Mouse (Mus musculus): ENCODE results near the gene Pdcd7. TPM values are rescaled to one million over a fixed set of nuclear protein-coding genes. Genes with fewer than 3 reads are reported as not detected.

The Pdcd7 gene
- polyA plus RNA-seq, 1 experiment from 2014 or later, result 8.9 TPM

DNA sequence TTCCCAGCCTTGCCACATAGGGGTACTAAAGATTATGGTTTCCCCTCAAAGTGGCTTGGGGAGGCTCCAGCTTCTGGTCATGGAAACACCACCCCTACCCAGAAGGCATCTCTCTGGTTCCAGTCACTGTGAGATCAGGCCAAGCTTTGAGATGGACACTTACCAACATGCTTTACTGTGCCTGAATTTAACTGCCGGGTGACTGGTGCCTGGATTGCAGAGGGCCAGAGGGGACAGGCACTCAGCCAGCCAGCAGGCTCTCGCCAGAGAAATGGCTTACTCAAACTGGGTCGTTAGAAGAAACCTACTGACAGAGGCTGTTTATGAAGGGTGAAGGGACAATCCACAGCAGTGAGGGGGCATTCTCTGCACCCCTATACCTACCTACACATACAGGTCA is 38.4 kb downstream of the Pdcd7 start:
- Histone ChIP-seq H3K4me3 (replicated peaks) (no peak overlapping the region), H3K9me3 (replicated peaks) (no peaks in the 10 kb centered on the region), H3K4me1 (peaks cover 8% of the 10 kb centered on the region; the same call in 1 of the 2 replicates), H3K27ac (replicated peaks) (no peak overlapping the region), H3K27me3 (replicated peaks) (peaks cover 4% of the 10 kb centered on the region), H3K36me3 (no peaks in the 10 kb centered on the region), H3K9ac (replicated peaks) (no peak overlapping the region), H3K4me2 (no peak overlapping the region)
- 41% methylated on average over 3 of the region's 3 CpGs for WGBS
- no peak for ATAC-seq (ENCODE audit: low FRiP score)

DNA sequence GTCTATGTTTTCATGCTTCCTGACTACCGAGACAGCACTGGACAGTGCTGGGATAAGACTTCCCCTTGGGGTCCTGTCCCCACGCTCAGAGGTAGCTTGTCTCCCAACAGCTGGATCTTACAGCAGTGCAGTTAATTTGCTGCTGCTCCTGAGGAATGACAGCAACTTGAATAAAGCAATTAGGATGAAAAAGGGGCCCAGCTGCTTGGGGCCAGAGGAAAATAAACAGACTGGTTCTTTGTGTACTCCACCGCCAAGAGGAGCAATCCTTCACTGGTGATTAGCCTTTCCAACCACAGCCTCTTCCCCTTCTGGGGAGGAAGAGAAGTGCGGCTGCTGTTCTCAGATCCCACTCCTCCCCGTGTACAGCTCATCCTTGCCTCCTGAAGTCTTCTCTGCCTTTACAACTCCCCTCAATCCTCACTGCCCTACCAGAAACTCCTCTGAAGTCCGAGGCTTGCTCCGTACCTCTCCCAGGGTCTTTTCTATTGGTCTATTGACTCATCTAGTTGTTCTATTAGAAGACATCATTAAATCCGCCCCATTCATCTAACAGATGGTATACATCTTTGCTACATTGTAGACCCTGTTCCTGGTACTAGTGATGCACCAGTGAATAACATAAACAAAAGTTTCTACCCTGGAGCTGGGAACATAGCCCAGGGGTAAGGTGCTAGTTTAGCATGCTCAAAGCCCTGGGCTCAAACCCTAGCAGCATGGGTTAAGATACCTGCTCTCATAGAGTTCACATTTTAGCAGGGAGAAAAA is 40.7 kb downstream of the Pdcd7 start:
- no peak for ATAC-seq (ENCODE audit: low FRiP score)
- Histone ChIP-seq H3K4me1 (peaks cover 17% of the 10 kb centered on the region), H3K27ac (replicated peaks) (no peak overlapping the region), H3K4me3 (replicated peaks) (no peak overlapping the region), H3K36me3 (no peaks in the 10 kb centered on the region), H3K4me2 (no peak overlapping the region), H3K27me3 (replicated peaks) (peaks cover 27% of the 10 kb centered on the region), H3K9me3 (replicated peaks) (no peaks in the 10 kb centered on the region), H3K9ac (replicated peaks) (no peak overlapping the region)
- WGBS, result 16% methylated on average over 8 of the region's 8 CpGs

DNA sequence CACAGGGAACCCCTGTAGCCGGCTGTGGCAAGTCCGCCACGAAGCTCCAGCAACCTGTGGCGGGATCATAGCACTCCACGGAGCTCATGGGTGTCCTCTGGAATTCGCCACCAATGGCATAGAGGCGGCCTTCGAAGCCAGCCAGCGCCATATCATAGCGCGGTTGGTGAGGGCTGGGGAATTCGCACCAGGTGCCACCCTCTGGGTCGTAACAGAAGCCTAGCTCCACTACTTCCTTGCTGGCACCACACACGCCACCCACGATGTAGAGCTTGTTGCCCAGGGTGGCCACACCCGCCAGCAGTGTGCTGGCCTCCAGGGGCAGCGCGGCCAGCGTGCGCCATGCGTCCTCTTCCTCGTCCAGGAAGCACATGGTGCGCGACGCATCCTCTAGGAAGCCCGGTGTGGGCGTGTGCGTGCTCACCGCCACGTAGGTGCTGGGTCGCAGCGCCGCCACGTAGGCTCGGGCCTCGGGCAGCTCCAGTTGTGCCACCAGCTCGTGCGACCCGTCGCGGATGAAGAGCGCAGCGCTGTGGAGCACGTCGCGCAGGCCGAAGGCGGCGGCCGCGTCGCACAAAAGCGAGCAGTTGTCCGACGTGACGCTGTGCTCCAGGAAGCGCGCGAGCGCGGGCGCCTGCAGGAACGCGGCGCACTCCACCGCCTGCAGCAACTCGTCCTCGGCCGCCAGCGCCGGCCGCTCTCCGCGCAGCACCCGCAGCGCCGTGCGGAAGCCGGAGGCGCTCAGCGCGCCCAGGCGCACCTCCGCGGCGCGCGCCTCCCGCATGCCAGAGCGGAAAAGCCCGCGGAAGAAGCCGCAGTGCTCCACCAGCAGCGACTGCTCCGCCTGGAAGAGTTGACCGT is 45.1 kb downstream of the Pdcd7 start:
- Histone ChIP-seq H3K36me3 (no peaks in the 10 kb centered on the region), H3K9ac (replicated peaks) (peak overlapping the region; percentile 31; the same call in 1 of the 2 replicates), H3K4me2 (peak overlapping the region; percentile 60), H3K4me1 (peaks cover 15% of the 10 kb centered on the region), H3K27me3 (replicated peaks) (peaks cover 46% of the 10 kb centered on the region), H3K4me3 (replicated peaks) (peak overlapping the region; percentile 42), H3K27ac (replicated peaks) (no peak overlapping the region), H3K9me3 (replicated peaks) (no peaks in the 10 kb centered on the region)
- 17% methylated on average over 96 of the region's 96 CpGs for WGBS
- peak; percentile 50 for ATAC-seq (ENCODE audit: low FRiP score)

DNA sequence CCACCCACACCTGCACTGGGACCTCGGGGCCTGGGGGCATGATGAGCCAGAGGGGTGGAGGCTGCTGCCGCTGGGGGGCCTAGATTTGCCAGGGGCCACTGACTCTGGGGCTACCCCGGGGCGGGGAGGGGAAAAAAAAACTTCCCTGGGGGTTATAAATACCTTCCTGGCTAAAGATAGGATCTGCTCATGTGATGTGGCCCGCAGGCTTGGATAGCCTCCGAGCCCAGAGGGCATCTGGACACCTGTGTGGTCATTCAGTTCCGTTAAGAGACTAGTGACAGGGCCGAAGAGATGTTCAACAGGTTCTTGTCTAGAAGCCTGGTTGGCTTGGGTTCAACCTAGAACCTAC is 45.7 kb downstream of the Pdcd7 start, which contains the start of gene Kbtbd13:
Gene Kbtbd13 (minus strand): TSS at position 40 of the 352 bp plus-strand sequence.
- Histone ChIP-seq H3K4me2 (peak within 1 kb of the TSS; percentile 60), H3K27me3 (replicated peaks) (peaks cover 46% of the 10 kb centered on the region), H3K9ac (replicated peaks) (peak within 1 kb of the TSS; percentile 31; the same call in 1 of the 2 replicates), H3K4me1 (peaks cover 10% of the 10 kb centered on the region), H3K27ac (replicated peaks) (no peak within 1 kb of the TSS), H3K9me3 (replicated peaks) (no peaks in the 10 kb centered on the region), H3K4me3 (replicated peaks) (peak within 1 kb of the TSS; percentile 42), H3K36me3 (no peaks in the 10 kb centered on the region)
- WGBS, result 50% methylated on average over 8 of the region's 8 CpGs
- no peak for ATAC-seq (ENCODE audit: low FRiP score)

DNA sequence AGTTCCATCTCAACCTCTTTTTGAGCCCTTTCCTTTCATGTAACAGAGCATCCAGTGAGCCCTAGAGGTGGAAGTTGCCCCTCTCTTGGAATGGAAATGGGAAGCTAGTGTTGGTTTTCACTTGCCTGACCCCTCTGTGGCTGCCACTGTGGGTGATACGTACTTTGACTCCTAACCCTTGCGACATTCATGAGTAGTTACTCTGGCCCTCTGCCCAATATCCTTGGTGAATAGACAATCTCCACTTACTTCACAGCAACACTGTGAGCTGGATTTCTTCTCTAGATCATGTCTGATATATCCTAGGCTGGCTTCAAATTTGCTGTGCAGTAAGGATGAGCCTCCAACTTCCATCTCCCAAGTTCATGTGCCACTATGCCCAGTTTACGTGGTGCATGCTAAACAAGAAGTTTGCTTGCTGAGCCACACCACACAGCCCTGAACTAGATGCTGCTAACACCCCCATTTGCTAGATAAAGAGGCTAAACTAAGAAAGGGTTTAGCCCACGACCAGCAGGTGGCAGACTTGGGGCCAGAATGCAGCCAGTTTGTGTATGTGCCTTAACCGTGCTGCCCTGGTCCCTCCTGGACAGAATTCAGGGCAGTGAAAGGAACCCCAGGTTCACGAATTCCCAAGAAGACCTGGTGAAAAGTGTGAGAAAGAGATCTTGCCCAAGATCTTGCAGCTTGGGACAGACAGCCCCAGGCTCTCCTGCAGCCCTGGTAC is 46.9 kb downstream of the Pdcd7 start:
- Histone ChIP-seq H3K4me2 (no peak overlapping the region), H3K4me3 (replicated peaks) (no peak overlapping the region), H3K9ac (replicated peaks) (no peak overlapping the region), H3K9me3 (replicated peaks) (no peaks in the 10 kb centered on the region), H3K36me3 (no peaks in the 10 kb centered on the region), H3K4me1 (peaks cover 10% of the 10 kb centered on the region), H3K27ac (replicated peaks) (no peak overlapping the region), H3K27me3 (replicated peaks) (peaks cover 48% of the 10 kb centered on the region)
- no peak for ATAC-seq (ENCODE audit: low FRiP score)
- 28% methylated on average over 6 of the region's 6 CpGs for WGBS

DNA sequence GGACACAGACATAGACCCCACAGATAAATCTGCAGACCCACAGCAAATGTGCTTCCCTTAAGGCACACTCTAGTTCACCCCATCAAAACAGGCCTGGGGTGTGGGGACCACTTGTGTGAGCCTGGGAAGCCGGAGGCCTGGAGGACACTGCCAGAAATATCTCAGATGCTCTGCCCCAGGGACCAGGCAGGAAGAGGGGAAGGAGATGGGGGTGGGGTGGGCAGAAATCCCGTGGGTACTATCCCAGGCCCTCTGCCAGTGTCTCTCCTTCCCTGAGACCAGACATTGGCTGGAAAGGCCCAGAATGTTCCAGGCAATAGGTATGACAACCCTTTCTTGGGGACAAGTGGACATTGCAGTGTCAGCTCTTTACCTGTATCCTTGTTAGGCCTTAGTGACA is 47.7 kb downstream of the Pdcd7 start:
- Histone ChIP-seq H3K36me3 (no peaks in the 10 kb centered on the region), H3K4me2 (no peak overlapping the region), H3K4me1 (peaks cover 18% of the 10 kb centered on the region), H3K27ac (replicated peaks) (no peak overlapping the region), H3K9me3 (replicated peaks) (no peaks in the 10 kb centered on the region), H3K27me3 (replicated peaks) (peaks cover 48% of the 10 kb centered on the region), H3K9ac (replicated peaks) (no peak overlapping the region), H3K4me3 (replicated peaks) (no peak overlapping the region)
- ATAC-seq (ENCODE audit: low FRiP score), result no peak
- 44% methylated on average over 2 of the region's 2 CpGs for WGBS

DNA sequence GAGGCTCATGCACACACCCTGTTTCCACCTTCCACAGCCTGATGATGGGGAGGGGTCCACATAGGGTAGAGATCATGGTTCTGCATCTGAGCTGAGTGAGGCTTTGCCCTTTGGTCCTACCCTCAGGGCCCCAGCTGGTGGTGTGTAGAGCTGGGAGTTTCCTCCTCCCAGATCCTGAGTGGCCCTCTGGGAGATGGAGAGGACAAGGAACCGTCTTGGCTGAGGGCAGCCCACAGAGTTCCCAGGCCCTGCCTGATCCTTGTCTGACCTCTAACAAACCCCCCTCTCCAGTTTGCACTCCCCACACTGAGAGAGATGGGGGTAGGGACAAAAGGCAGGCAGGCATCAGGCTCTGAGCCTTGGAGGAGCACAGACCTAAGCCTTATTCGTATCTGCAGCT is 48.5 kb downstream of the Pdcd7 start:
- Histone ChIP-seq H3K4me1 (peaks cover 21% of the 10 kb centered on the region), H3K9me3 (replicated peaks) (no peaks in the 10 kb centered on the region), H3K27me3 (replicated peaks) (peaks cover 43% of the 10 kb centered on the region), H3K4me2 (no peak overlapping the region), H3K36me3 (no peaks in the 10 kb centered on the region), H3K27ac (replicated peaks) (no peak overlapping the region), H3K9ac (replicated peaks) (no peak overlapping the region), H3K4me3 (replicated peaks) (no peak overlapping the region)
- WGBS, result 73% methylated on average over 2 of the region's 2 CpGs
- ATAC-seq (ENCODE audit: low FRiP score), result no peak

DNA sequence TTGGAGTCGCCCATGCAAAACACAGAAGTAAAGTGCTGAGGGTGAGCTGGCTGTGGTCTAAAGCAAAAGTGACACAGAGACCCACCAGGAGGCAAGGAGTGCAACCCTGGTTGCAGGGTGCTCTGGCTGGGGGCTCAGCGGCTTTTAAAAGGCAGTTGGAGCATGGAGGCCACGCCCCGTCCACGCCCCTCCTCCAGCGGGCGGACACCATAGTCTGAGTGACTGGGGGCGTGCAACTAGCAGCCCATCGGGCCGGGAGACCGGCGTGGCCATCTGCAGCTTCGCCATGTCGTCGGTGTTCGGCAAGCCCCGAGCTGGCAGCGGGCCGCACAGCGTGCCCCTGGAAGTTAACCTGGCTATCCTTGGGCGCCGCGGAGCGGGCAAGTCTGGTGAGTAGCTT is 52.4 kb downstream of the Pdcd7 start, which contains the start of gene Rasl12:
Gene Rasl12 (plus strand): TSS at position 228 of the 400 bp plus-strand sequence.
- under 1% methylated on average over 22 of the region's 24 CpGs for WGBS
- Histone ChIP-seq H3K4me2 (peak within 1 kb of the TSS; percentile 86), H3K27ac (replicated peaks) (no peak within 1 kb of the TSS), H3K9ac (replicated peaks) (peak within 1 kb of the TSS; percentile 48), H3K4me1 (peaks cover 11% of the 10 kb centered on the region), H3K4me3 (replicated peaks) (peak within 1 kb of the TSS; percentile 49), H3K36me3 (no peaks in the 10 kb centered on the region), H3K27me3 (replicated peaks) (peaks cover 5% of the 10 kb centered on the region), H3K9me3 (replicated peaks) (no peaks in the 10 kb centered on the region)
- ATAC-seq (ENCODE audit: low FRiP score), result peak; percentile 66; the same call in 1 of the 2 replicates

DNA sequence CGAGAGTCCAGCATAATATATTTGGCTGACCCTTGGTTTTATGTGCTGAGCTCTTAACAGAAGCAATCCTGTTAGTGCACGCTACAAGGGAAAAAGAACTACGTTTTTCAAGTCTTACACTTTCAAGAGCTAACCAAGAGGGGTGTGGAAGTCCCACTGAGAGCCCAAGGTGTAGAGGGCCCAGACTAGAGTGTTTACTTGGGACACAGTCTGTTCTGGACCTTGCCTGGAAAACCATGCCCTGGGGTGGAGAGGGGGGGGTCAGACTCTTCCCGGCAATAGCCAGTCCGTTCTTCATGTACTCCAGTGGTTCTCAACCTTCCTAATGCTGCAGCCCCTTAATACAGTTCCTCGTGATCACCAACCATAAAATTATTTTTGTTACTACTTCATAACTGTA is 54.0 kb downstream of the Pdcd7 start:
- 91% methylated on average over 6 of the region's 6 CpGs for WGBS
- no peak overlapping the region for H3K27ac ChIP-seq (replicated peaks)
- H3K9me3 ChIP-seq (replicated peaks), result no peaks in the 10 kb centered on the region
- 0 out of 2 replicates have a peak, but pooled peaks cover 2% of the 10 kb centered on the region for H3K27me3 ChIP-seq (replicated peaks)
- no peak overlapping the region for H3K4me2 ChIP-seq
- H3K4me1 ChIP-seq, result peaks cover 14% of the 10 kb centered on the region
- no peak overlapping the region for H3K4me3 ChIP-seq (replicated peaks)
- no peak for ATAC-seq (ENCODE audit: low FRiP score)
- no peak overlapping the region for H3K9ac ChIP-seq (replicated peaks)
- no peaks in the 10 kb centered on the region for H3K36me3 ChIP-seq

DNA sequence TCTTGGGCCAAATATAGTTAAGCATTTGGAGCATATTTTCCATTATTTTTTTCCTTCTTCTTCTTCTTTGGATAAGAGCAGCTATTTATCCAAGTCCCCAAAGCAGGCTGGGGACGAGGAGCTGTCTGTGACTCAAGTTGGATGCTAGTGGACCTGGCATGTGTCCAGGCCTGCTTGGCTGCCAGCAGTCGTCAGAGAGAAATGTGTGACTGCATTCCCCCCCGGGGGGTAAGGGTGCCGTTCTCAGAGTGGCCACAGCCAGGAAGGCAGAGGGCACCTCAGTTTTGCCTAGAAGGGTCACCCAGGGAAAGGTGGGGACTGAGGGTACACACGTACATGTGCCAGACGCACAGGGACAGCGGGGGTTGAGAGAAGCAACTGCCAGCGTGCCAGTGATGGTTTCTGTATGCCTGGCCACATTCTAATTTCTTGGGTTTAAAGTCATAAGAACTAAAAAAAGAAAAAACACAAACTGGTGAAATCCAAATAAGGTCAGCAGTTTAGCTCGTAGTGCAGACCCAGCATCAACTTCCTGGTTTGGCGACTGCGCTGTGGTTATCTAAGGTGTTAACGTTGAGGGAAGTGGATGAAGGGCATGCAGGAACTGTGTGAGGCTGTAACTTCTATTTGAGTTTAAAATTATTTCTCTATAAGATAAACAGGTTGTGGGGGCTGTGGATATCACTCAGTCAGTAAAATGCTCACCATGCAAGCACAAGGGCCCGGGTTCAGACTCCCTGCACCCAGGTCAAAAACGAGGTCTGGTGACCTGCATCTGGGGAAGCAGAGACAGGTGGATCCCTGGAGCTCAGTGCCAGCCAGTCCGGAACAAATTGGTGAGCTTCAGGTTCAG is 58.7 kb downstream of the Pdcd7 start:
- Histone ChIP-seq H3K9ac (replicated peaks) (no peak overlapping the region), H3K36me3 (no peaks in the 10 kb centered on the region), H3K27ac (replicated peaks) (no peak overlapping the region), H3K4me1 (peaks cover 3% of the 10 kb centered on the region; the same call in 1 of the 2 replicates), H3K4me3 (replicated peaks) (no peak overlapping the region), H3K4me2 (no peak overlapping the region), H3K27me3 (replicated peaks) (no peaks in the 10 kb centered on the region), H3K9me3 (replicated peaks) (no peaks in the 10 kb centered on the region)
- ATAC-seq (ENCODE audit: low FRiP score), result no peak
- WGBS, result 65% methylated on average over 15 of the region's 15 CpGs

DNA sequence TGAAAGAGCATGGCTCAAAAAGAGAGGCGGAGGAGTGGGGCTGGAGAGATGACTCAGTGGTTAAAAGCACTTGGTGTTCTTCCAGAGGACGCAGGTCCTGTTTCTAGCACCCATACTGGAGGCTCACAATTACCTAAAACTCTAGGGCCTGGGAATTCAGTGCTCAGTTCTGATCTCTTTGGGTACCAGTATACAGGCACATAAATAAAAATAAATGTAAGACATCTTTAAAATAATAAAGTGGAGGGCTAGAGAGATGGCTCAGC is 59.2 kb downstream of the Pdcd7 start:
- WGBS, result 85% methylated on average over 2 of the region's 2 CpGs
- Histone ChIP-seq H3K4me3 (replicated peaks) (no peak overlapping the region), H3K4me1 (peaks cover 3% of the 10 kb centered on the region; the same call in 1 of the 2 replicates), H3K9ac (replicated peaks) (no peak overlapping the region), H3K9me3 (replicated peaks) (no peaks in the 10 kb centered on the region), H3K27me3 (replicated peaks) (no peaks in the 10 kb centered on the region), H3K36me3 (no peaks in the 10 kb centered on the region), H3K27ac (replicated peaks) (no peak overlapping the region), H3K4me2 (no peak overlapping the region)
- ATAC-seq (ENCODE audit: low FRiP score), result no peak
